Mouse (Mus musculus): ENCODE results near the gene Gm21985.

GRCm38 (mm10) chr2:112449597-112450296 lies 183.6 kb downstream of the Gm21985 start:
- TF ChIP-seq MAFK (IDR thresholded peaks at IDR 0.05; ENCODE audit: insufficient replicate concordance, low read length) = no peak
- TF ChIP-seq CTCF (conservative IDR thresholded peaks at IDR 0.05 in 1 of 2, IDR thresholded peaks at IDR 0.05 in 1 of 2; ENCODE audit: low read depth in 2 of 2, low read length in 2 of 2) = peak in 1 of 2 experiments; percentile 78; a peak in 3 of 4 replicates
- no peak for TF ChIP-seq MAX (IDR thresholded peaks at IDR 0.05; ENCODE audit: low read length)
- TF ChIP-seq ZKSCAN1 (IDR thresholded peaks at IDR 0.05; ENCODE audit: borderline replicate concordance, low read depth, low read length) = no peak
- no peak for TF ChIP-seq POLR2A (IDR thresholded peaks at IDR 0.05; ENCODE audit: low read depth, low read length)
- TF ChIP-seq NELFE (IDR thresholded peaks at IDR 0.05; ENCODE audit: low read depth, low read length) = no peak
- TF ChIP-seq USF1 (IDR thresholded peaks at IDR 0.05; ENCODE audit: low read depth, low read length) = no peak
